Mouse (Mus musculus) myocyte (in vitro differentiated cells): ENCODE measurements around the gene Tfg.

Source experiments
- CEBPB ChIP-seq: IDR thresholded peaks from 2 replicates; pipeline ENCODE4 v1.6.1; 2011; ENCODE audit warnings: mild to moderate bottlenecking, moderate library complexity; ENCODE audit not compliant: poor library complexity, insufficient read depth, severe bottlenecking
- E2F4 ChIP-seq: IDR thresholded peaks from one replicate; pipeline ENCODE4 v1.6.1; 2011; ENCODE audit warnings: mild to moderate bottlenecking, control low read depth, moderate library complexity; ENCODE audit not compliant: insufficient read depth
- MAX ChIP-seq: IDR thresholded peaks from one replicate; pipeline ENCODE4 v1.6.1; 2011; ENCODE audit warnings: low read depth, mild to moderate bottlenecking, control low read depth
- MYOD1 ChIP-seq, 3 experiments: IDR thresholded peaks; one replicate each; pipeline ENCODE4 v1.6.1; 2011; ENCODE audit warnings: control low read depth in 2 of 3, low read depth in 2 of 3, mild to moderate bottlenecking in 2 of 3, moderate library complexity in 1 of 3; ENCODE audit not compliant: insufficient read length in 2 of 3, control insufficient read depth in 1 of 3
- MYOG ChIP-seq, 3 experiments: IDR thresholded peaks; one replicate each; pipeline ENCODE4 v1.6.1; 2011; ENCODE audit warnings: control low read depth in 2 of 3, low read depth in 2 of 3, mild to moderate bottlenecking in 2 of 3; ENCODE audit not compliant: insufficient read length in 2 of 3, control insufficient read depth in 1 of 3, insufficient read depth in 1 of 3
- POLR2A ChIP-seq: IDR thresholded peaks from one replicate; pipeline ENCODE4 v1.6.1; 2011; ENCODE audit warnings: low read depth, mild to moderate bottlenecking, control low read depth, moderate library complexity; ENCODE audit not compliant: insufficient read length
- POLR2AphosphoS2 ChIP-seq: IDR thresholded peaks from one replicate; pipeline ENCODE4 v1.6.1; 2011; ENCODE audit warnings: low read depth, control low read depth; ENCODE audit not compliant: insufficient read length
- REST ChIP-seq: IDR thresholded peaks from one replicate; pipeline ENCODE4 v1.6.1; 2011; ENCODE audit warnings: mild to moderate bottlenecking, control low read depth, moderate library complexity; ENCODE audit not compliant: insufficient read depth, insufficient read length
- TCF12 ChIP-seq: IDR thresholded peaks from one replicate; pipeline ENCODE4 v1.6.1; 2011; ENCODE audit warnings: mild to moderate bottlenecking, control low read depth; ENCODE audit not compliant: poor library complexity, insufficient read depth, severe bottlenecking
- TCF3 ChIP-seq: IDR thresholded peaks from one replicate; pipeline ENCODE4 v1.6.1; 2011; ENCODE audit warnings: low read depth, control low read depth; ENCODE audit not compliant: insufficient read length
- USF1 ChIP-seq: IDR thresholded peaks from one replicate; pipeline ENCODE4 v1.6.1; 2011; ENCODE audit warnings: low read depth, mild to moderate bottlenecking, control low read depth, moderate library complexity

DNA sequence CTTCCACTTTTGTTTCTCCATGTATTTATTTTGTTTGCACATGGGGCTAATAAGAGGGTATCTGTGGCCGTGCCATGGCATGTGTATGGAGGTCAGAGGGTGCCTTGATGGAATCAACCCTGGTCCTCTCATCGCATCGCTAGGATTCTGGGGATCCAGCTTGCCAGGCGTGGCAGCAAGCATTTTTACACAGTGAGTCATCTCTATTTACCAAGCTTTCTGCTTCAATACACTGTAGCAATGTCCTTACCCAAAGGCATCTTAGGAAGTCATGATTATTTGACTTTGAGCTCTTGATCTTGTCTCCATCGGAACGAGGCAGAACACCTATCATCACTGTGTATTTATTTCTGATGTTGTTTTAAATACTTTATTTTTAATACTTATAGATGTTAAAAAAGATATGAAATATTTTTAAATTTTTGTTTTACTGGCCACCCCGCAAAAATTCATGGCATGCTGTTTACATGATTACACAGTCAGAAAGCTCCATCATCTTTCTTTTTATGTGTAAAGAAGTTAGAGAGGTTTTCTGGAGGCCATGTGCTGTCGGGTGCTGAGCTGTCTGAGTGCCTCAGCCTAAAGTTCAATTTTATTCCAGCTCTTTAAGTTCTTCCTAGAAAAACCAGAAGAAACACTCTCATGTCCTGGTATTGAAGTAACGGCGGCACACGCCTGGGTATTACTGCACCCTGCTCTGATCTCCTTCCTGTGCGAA lies 61.9 kb downstream of the Tfg start:
- TF ChIP-seq POLR2A, result no peak
- no peak for TF ChIP-seq USF1
- TF ChIP-seq REST, result no peak
- TF ChIP-seq CEBPB, result no peak
- no peak for TF ChIP-seq MAX
- no peak for TF ChIP-seq E2F4
- TF ChIP-seq TCF12, result no peak
- TF ChIP-seq MYOD1 (IDR thresholded peaks at IDR 0.05; ENCODE audit: control insufficient read depth in 1 of 3, insufficient read length in 2 of 3, low read depth in 2 of 3), result no peak
- no peak for TF ChIP-seq TCF3
- TF ChIP-seq POLR2AphosphoS2, result no peak
- TF ChIP-seq MYOG (IDR thresholded peaks at IDR 0.05; ENCODE audit: control insufficient read depth in 1 of 3, insufficient read depth in 1 of 3, insufficient read length in 2 of 3, low read depth in 2 of 3), result no peak
